Mouse (Mus musculus) A20 (cell line): ENCODE data around the gene Meiob.

Experiments used
- DNase-seq: peaks from one replicate; pipeline ENCODE4 v3.0.0-alpha.2; 2011; ENCODE audit warnings: low read depth, low spot score

Gene Meiob

DNA sequence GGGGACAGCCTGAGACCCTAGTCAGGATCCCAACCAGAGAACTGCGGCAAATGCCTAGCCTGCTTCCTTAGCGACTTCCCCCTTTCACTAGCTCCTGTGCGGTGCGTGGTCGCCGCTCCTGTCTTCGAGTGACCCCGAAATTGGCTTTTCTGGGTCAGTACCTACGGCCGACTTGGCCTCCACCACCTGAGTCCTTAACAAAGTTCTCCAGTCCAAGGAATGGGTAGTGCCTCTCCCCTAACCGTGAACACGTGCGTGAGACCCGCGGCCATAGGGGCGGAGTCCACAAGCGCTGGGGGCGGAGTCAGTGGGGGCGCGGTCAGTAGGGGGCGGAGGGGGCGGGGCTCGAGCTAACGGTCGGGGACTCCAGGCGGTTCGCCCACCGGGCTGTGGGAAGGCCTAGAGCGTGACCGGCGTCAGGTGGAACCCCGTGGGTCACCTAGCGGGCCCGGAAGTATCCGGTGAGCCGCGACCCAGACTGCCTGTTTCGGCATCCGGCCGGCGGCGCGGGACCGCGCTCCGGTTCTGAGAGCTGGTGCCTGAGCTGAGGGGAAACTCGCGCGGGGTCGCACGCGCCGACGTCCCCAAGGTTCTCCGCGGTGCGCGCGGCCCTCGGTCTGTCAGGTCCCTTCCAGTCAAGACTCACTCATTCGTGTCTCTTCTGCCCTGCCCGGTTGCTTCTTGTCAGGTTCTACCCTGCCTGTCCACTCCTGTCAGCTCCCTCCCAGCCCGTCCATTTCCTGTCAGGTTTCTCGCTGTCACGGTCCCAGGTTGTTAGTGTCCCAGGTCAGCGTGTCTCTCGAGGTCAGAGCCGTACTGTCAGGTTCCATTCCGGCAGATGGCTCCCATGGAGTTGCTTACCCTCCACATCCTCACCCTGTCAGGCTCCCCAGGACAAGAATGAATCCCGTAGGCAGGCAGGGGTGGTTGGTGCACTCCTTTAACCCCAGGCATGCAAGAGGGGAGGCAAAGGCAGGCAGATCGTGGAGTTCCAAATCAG is at the start of gene Meiob:
Meiob (plus strand) TSS at position 338 of the 1,000 bp plus-strand sequence.
- peak; percentile 93 for DNase-seq

DNA sequence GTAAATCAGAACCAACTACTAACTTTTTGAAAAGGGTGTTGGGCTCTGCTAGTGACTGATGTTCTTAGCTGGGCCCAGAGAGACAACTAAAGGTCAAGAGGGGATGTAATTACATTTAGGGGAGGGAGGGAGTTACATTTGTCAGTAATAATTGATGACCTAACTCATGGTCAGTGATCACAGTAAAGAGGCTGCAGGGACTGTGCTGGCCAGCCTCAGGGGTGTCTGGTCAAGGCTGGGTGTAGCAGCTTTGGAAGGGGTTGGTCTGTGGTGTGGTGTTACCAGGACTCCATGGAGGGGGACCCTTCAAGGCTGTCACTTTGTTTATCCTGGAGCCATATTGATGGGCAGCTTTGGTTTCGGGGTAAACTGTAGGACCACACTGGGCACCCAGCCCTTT is 46.7 kb upstream of the Meiob start:
- DNase-seq = no peak

DNA sequence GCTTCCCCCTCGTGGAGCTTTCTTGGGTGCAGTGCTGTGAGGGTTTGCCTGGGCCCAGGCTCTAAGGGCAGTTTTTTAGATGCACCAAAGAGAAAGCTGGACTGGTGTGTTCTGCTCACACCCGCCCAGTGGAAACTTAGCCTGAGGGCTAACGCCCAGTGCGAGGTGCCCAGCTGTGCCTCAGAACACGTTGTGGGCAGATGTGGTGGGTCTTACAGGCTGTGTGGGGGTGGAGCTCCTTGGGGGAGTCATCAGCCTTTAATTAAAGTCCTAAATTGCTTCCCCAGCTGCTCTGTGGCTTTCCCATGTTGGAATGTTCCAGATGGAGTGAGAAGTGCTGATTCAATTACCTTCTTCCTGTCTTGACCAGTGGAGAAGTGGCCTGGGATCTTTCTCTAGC is 43.0 kb upstream of the Meiob start:
- DNase-seq = no peak

DNA sequence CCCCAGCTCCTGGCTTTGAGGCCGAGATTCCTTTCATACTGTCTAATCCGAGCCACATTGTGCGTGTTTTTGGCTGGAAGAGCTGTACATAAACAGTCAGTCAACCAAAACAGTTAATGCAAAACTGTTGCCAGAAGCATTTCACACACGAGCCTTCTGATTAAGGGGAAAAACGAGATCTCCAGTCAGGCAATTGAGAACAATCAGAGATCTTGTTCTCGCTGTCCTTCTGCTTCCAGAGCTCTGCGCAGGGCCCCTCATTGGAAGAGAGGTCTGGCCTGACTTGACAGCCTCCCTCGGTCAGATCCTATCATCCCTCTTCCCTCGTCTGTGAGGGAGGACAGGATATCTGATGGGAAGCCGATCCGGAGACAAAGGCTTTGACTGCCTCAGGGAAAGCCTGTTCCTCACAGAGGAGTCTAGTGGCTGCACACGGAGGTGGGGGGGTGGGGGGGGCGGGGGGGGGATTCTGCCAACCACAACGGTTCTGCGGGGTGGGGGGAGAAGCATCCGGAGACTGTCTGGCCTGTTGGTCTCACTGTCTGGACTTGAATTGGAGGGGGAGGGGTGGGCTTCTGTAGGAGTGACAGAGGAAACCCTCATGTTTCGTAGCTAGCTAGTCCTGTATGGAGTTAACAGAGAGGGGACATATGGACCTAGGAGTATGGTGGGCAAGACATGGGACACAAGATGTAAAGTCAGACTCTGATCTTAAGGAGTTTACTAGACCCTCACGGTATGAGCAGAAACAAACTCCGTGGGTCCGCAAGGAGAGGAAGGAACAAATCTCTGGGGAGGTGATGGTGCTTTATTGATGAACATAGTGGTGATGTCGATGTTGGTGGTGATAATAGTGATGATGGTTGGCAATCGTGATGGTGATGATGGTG is 38.8 kb upstream of the Meiob start:
- no peak for DNase-seq

DNA sequence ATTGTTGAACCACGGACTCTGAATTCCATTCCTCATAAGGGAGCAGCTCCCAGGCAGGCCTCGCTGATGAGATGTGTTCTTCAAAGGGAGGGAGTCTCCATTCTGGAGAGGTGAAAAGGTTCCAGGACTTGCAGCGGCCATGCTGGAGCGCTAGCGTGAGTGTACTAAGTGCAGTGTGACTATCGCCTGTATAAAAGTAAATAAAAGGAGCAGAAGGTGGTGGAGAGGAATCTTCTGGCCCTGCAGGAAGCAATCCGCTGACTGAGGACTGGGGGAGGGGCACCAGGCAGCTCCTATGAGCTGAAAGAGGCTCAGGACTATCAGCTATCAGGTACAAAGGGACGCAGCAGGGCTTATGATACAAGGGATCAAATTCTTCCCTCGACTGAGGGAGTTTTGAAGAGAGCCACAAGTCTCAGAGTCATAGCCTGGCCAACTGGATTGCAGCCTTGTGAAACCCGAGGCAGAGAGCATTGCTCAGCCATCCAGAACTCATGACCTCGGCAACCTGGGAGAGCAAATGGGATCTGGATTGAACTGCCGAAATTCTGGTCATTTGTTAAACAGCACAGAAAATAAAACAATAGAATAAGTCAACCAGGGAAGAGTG is 37.7 kb upstream of the Meiob start:
- no peak for DNase-seq

DNA sequence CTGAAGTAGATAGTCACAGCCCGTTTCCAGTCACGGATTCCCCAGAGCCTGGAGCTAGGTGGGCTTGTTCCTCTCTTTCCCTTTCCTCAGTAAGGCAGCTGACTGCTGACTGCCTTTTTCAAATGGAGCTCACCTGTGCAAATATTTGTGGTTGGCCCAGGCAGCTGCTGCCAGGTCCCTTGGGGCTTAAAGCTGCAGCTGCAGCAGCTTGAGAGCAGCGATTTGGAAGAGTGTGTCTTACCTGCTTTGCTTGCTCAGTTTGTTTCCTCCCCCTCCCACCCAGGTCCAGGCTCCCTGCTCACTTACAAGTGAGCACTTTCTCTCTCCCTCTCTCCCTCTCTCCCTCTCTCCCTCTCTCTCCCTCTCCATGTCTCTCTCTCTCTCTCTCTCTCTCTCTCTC is 34.9 kb upstream of the Meiob start:
- peak; percentile 87 for DNase-seq

DNA sequence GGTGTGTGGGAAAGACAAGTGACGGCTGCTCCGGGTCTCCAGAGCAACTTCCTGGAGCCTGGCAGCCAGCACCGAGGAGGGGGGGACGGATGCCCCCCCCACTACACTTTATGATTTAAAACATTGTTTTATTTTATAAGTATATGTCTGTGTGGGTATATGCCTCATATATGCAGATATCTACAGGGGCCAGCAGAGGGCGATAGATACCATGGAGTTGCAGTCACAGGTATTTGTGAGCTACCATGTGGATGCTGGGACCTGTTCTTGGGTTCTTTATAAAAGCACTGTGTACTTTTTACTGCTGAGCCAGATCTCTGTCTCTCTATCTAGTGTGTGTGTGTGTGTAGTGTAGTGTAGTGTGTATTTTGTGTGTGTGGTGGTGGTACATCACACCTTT is 30.8 kb upstream of the Meiob start:
- no peak for DNase-seq

DNA sequence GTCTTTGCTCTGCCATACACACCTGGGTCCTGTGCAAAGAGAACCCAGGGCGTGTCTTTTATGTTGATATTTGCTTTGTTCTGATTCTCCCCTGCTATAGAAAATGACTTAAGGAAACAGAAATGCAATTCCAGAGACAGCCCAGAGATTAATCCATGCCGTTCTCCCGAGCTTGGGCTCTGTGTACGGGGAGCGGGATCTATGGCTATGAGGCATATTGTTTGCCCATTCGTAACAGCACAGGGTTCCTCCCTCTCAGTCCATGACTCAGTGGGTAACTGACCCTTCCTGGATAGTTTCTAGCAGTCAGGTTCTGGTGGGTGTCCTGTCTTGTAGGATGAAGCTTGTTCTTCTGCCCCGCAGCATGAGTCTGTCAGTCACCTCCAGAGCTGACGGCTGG is 28.9 kb upstream of the Meiob start:
- DNase-seq = no peak

DNA sequence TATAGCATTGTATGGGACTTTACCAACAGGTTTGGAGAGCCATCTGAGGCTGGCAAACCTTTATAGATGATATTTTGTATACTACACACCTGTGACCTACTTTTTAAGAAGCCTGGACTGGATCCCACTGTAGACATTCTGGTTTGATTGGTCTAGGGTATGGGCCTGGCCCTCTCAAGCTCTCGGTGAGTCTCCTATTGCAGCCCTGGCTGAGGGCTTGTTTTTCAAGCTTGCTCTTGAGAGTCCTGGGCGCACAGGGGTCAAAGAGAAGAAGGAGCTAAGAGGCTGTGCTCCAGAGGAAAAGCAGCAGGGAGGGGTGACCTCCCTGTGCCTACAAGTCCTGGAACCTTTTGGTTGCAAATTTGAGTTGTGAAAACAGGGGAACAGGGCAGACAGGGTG is 27.0 kb upstream of the Meiob start:
- no peak for DNase-seq

DNA sequence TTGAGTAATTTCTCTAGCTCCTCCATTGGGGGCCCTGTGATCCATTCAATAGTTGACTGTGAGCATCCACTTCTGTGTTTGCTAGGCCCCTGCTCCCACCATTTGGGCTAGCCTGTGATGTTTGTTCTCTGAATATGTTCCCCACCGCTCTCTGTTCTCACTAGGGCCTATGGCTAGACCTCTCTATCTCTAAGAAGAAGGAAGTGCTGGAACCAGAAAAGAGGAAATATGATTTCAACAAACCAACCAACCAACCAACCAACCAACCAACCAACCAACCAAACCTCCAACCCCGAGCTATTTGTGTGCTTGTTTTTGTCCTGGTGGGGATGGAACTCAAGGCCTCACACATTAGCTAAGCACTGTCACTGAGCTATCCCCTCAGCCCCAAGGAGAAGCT is 23.3 kb upstream of the Meiob start:
- DNase-seq = peak; percentile 52

DNA sequence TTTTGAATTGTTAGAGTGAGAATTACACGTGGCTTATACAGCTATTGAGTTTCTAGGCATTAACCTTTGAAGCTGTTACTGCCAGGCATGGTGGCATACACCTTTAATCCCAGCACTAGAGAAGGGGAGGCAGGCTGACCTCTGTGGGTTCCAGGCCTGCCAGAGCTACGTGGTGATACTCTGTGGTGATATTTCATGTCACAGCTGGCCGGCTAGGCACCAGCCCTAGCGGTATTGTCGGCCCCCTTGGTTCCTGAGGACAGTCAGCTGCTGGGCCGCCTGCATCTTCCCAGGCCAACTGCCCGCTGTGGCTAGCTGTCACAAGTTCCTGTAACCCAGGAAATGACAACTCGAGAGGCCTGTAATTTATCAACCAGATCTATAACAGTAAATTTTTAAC is 11.9 kb upstream of the Meiob start:
- DNase-seq = no peak

DNA sequence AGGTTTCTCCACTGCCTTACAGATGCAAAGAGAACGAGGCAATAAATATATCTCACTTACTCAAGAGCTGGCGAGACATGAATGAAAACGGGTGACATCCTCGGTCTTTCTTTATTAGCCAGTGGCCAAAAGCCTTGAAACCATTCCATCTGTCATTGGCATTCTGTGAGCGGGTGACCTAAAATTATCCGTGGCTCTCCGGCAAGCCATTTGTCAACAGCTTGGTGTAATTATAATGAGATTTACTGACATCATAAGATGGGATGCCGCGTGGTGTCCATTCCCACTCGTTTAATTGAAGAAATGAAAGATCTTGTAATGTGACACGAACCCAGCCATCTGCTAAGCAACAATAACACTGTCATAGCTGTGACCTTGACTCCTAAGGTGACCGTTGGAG is 9.3 kb upstream of the Meiob start:
- DNase-seq = no peak

DNA sequence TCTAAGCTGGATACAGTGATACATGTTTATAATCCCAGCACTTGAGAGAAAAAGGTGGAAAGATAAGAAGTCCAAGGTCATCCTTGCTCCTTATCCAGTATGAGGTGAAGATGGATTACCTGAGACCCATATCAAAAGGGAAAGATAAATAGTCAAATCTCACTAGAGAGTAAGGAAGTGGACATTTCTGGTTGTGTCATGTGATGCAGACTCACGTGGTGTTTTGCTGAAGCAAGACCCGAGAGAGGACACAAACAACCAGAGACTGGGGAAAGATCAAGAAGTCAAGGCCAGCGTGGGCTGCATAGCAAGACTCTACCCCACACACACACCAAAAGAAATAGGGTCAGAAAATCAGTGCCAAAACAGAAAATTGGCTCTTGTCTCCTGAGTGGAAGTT is 7.1 kb upstream of the Meiob start:
- peak; percentile 39 for DNase-seq

DNA sequence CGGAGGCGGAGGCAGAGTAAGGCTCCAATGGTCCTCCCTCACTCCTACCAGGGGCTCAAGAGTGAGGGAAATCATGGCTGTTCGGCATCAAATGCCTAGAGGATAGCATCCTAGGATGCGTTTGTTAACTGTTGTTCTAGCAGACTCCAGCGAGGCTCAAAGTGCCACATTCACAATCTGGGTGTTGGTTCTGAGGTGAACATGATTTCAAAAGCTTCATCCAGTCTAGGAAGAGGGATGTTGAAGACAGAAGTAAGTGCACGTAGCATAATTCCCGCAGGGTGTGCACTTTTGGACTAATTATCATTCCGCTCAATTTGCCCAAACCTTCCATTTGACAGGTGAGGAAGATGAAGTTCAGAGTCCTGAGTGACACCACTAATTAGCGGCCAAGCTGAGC is 5.9 kb upstream of the Meiob start:
- no peak for DNase-seq

DNA sequence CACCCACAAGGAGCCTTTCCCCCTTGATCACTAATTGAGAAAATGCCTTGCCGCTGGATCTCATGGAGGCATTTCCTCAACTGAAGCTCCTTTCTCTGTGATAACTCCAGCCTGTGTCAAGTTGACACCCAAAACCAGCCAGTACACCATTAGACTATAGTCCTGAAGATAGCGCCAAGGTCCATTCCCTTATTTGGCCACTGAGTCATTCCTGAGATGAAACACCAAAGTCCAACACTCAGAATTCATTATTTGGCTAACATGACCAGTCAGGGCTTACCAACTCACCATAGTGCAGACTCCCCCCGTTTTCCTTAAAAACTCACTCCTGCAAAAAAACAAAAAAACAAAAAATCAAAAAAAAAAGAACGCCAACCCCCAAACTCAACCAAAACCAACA is 4.6 kb upstream of the Meiob start:
- no peak for DNase-seq

DNA sequence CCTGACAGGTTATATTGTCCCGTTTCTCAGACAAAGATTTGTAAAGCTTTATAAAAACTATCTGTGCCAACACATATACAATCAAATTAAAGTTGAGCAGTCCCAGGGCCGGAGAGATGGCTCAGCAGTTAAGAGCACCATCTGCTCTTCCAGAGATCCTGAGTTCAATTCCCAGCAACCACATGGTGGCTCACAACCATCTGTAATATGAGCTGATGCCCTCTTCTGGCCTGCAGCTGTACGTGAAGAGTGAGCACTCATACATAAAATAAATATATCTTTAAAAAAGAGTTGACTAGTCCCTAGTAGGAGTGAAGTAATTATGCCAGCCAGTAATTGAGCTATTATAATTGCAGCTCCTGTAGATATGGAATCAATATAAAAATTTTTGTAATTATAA is 3.6 kb upstream of the Meiob start:
- peak; percentile 35 for DNase-seq

DNA sequence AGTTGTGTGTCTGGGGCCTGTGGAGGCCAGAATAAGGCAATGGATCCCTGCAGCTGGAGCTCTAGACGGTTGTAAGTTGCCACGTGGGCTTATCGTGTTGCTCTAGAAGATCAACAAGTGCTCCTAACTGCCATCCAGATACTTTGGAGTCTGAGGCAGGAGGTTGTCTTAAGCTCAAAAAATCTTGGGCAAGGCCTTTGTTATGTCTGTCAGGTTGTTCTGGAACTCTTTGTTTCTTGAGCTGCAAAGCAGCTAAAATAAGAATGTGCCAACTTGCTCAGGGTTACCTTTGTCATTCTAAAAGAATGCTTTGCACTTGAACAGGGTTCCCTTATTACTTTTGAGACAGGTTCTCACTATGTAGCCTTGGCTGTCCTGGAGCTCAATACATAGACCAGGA is 7.1 kb downstream of the Meiob start:
- no peak for DNase-seq

DNA sequence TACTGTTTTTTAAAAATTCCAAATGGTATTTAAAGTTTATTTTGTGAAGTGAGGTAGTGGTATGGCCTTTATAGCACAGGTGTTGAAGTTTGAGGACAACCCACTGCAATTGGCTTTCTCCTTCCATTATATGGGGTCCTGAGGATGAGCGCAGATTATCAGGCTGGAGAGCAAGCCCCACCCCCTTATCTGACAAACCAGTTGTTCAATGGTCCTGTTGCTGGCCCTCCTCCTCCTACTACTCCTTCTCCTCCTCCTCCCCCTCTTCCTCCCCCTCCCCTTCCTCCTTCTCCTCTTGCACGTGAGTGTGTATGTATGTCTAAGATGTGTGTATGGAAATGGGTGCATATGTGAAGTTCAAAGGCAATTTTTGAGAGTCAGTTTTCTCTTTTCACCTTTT is 8.1 kb downstream of the Meiob start:
- DNase-seq = no peak

DNA sequence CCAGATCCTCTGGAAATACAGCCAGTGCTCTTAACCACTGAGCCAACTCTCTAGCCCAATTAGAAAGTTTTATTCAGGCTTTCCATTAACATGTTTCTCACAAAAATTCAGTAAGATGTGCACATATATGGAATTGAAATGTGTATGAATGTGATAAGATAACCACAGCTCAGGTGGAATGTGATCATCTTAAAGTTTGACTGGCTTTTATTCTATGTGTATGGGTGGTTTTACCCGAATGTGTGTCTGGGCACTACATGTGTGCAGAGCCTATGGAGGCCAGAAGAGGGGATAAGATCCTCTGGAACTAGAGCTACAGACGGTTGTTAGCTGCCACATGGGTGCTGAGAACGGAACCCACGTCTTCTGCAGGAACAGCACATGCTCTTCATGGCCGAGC is 11.2 kb downstream of the Meiob start:
- DNase-seq = no peak

DNA sequence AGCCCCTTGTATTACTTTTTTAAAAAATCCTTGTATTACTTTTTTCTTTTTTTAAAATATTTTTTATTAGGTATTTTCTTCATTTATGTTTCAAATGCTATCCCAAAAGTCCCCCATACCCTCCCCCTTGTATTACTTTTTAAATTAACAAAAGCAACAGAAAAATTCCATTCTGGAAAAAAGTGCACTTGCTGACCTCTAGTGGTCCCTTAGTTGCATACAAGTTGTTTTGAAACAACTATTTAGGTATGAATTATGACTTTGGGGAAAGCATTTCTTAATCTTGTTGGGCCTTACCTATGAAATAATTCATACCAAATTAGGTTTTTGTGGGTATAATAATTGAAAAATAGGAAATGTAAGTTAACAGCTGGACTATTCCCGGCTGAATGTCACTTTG is 13.4 kb downstream of the Meiob start:
- DNase-seq = no peak

DNA sequence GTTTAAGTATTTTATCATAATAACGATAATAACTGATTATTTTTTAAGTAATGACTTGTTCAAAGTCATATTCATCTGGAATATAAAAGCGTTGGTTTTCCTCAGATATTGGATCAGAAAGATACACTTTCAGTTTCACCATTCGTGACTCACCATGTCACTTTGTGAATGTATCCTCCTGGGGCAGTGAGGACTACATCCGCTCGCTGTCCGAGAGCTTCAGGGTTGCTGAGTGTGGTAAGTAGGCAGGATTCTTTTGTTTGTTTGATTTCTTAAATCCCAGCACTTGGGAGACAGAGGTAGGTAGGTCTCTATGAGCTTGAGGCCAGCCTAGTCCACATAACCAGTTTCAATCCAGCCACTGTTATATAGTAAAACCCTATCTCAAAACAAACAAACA is 14.1 kb downstream of the Meiob start:
- no peak for DNase-seq

DNA sequence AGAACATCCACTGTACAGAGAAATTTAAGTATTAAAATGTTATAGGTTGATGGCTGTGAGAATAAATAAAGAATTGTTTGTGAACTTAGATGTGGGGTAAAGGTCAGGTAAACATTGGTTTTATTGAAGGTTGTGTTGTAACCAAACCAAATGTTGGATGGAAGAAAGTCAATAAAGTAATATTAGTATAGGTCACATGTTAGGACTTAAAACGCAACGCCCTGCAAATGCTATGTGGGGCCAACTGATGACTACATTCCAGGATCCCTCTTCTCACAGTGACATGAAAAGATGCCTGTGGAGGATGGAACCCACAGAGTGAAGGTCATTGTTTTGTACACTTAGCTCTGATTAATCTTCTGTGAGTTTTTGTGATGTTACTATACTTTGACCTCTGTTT is 15.4 kb downstream of the Meiob start:
- no peak for DNase-seq
